Mouse (Mus musculus): ENCODE data around the gene Zbtb20.

The Zbtb20 gene

GRCm38 (mm10) chr16:43508166-43508998 is 632.7 kb downstream of the Zbtb20 start:
- in situ Hi-C loops (cut with MboI, MseI) = no loop called here

DNA sequence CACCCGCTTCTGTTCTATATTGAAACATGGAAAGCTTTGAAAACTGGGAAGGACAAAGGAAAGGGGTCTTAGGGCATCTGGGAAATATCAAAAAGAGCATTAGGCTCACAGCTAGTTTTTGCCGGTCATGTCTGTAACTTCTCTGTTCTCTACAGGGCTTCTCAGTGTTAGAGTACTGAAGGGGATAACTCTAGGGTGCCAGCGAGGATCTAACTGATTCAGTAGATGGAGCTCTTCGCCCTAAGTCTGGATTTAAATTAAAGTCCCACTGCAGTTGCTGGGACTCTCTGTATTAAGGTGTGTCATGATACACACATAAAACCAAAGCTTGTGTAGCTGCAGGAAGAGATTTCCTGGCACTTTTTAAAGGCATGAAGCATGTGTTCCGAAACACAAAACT is 634.8 kb downstream of the Zbtb20 start:
- in situ Hi-C loops (cut with MboI, MseI) = no loop called here

- in situ Hi-C loops (cut with MboI, MseI) = no loop called here
Measured at GRCm38 (mm10) chr16:43511531-43511930, 635.9 kb downstream of the Zbtb20 start.

DNA sequence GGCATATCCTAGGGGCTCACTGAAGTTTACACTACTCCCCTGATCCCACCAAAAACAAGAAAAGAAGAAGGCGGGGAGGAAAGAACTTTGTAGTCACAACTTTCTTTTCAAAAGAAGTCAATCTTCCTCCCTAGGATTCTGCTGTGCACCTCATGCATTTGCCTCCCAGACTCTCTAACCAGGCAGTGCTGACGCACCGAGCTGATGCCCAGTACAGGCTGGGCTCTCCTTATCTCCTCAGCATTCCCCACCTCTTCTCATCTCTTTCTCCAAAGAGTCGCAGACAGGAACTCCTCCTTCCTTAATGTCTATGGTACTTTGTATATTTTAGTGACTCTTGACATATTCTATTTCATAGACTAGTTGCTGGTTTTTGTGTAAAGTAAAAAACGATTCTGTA is 638.3 kb downstream of the Zbtb20 start:
- in situ Hi-C loops (cut with MboI, MseI) = no loop called here

- in situ Hi-C loops (cut with MboI, MseI) = no loop called here
Measured at GRCm38 (mm10) chr16:43515538-43515937, 639.9 kb downstream of the Zbtb20 start.

DNA sequence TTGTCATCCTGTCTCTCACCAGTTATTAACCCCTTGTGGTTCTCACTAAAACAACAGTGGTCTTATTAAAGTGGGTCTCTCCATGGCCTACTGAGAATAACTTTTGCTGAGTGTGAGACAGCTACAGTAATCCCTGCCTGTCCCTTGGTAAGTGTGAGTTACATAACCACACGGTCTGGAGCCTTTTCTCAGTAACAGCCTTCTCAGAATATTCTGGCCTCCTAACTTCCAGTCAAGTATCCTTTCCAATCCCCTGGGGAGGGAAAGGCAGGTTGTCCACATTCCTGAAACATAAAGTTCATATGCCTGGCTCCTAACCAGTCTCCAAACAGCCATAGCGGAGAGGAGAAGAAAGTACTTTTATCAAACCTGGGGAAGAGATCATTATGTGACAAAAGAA is 644.6 kb downstream of the Zbtb20 start:
- in situ Hi-C loops (cut with MboI, MseI) = no loop called here

DNA sequence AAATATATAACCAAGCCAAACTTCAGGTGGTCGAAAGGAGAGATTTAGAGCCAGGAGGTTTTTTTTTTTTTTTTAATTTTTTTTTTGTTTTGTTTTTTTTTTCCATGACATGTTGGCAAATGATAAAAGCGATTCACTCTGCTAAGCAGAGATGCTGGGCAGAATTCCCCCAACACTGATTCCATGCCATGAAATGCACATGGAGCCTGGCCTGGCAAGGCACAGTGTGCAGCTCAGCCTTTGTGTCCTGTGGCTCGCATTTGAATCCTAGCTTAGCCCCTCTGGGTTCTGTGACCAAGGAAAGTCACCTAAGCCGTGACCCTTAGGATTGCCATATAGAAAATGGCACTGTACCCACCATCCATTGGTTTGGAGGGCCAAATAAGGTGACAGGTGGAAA is 646.8 kb downstream of the Zbtb20 start:
- in situ Hi-C loops (cut with MboI, MseI) = no loop called here

DNA sequence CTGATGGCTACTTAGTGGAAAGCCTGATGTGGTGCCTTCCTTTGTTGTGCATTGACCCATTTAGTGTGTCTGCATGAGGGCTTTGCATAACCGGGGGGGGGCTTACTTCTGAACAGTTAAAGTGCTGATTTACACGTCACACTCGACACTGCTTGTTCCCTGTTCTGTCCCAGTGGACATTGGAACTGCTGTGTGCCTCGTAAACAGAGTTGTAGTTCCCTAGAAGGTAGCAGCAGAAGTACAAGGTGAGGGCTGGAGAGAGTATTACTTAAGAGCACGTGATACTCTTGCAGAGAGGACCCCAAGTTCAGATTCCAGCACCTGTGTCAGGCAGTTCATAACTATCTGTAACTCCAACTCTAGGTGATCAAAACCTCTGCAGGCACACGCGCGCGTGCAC is 648.5 kb downstream of the Zbtb20 start:
- in situ Hi-C loops (cut with MboI, MseI) = no loop called here

- in situ Hi-C loops (cut with MboI, MseI) = no loop called here
Measured at GRCm38 (mm10) chr16:43525624-43526023, 649.9 kb downstream of the Zbtb20 start.

GRCm38 (mm10) chr16:43528300-43528699 is 652.6 kb downstream of the Zbtb20 start:
- in situ Hi-C loops (cut with MboI, MseI) = no loop called here

DNA sequence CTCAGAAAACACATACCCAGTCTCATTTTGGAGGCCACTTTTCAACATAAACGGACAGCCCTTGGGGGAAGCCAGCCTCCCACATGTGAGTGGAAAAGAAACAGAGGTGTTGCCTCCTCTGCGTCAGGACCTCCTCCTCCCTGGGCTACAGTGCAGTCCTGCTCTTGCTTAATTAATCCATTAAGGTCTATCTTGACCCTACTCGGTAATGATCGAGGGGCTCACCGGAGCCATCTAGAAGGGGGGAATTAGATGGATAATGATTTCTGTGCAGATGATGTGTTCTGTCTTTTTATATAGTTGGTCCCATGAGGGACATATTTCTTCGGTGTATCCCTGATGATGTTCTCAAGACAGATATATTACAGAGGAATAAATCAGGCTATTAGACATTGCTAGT is 655.6 kb downstream of the Zbtb20 start:
- in situ Hi-C loops (cut with MboI, MseI) = no loop called here

GRCm38 (mm10) chr16:43534103-43534502 is 658.4 kb downstream of the Zbtb20 start:
- in situ Hi-C loops (cut with MboI, MseI) = no loop called here

DNA sequence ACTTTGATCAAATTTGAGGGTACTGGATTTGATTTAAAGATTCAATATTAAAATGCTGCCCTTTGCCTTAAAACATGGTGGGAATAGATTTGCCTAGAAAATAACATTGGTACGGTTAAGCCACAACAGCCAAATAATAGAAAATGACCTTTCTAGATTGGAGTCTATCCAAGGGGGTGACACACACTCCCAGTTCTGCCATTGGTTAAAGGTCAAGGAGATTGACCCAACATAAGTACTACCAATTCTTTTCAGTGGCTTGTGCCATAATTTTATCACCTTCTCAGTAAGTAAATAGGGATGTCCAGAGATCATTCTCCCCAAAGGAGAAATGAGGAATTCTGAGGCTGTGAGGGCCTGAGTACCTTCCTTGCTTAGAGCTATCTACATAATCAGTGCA is 660.2 kb downstream of the Zbtb20 start:
- in situ Hi-C loops (cut with MboI, MseI) = loop anchor here (5.0 kb wide), 1 partner anchor 196 kb away; no protein-coding TSS in a partner anchor

GRCm38 (mm10) chr16:43537163-43537562 is 661.5 kb downstream of the Zbtb20 start:
- in situ Hi-C loops (cut with MboI, MseI) = loop anchor here (5.0 kb wide), 1 partner anchor 195 kb away; no protein-coding TSS in a partner anchor

- in situ Hi-C loops (cut with MboI, MseI) = loop anchor here (5.0 kb wide), 1 partner anchor 193 kb away; no protein-coding TSS in a partner anchor
Measured at GRCm38 (mm10) chr16:43539659-43540096, 664.0 kb downstream of the Zbtb20 start.

DNA sequence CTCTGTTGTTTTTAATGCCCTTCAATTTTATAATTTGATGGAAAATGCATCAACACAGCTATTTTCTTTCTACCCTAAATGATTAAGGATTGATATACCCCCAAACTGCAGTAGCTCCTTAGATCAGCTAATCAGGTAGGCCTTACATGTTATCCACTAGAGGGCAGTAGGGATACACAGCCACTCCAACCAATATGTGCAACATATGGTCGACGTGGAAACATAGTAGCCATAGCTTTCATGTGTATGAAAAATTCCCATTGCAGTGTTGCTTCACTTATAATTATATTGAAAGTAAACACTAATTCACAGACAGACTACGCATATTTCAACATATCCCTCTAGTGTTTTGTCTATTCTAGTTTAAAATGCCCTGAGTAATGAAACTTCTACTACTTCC is 664.4 kb downstream of the Zbtb20 start:
- in situ Hi-C loops (cut with MboI, MseI) = no loop called here

DNA sequence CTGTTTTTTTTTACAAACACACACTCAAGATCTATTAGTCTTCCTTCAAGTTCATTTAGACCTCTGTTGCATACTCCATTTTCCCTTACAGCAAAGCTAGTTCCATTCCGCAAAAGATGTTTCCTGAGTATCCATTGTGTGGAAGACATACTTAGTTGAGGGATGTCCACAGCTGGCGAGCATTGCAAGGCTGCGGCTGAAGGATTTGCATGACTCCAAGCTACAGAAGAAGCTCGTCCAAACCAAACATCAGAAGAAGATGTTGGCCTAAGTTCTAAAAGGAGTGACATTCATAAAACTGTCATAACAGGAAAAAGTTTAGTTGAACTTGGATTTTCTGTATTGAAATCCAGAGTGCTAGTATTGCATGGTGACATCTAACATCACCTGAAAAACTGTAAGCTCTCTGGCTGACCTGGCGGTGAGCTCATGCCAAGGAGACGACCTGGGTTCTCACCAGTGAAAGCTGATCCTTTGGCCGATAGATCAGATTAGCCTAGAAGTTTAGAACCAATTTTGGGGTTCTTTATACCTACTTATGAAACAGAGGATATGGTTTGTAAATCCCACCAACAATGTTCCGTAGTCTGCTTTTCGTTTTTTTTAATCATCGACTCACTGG is 665.0 kb downstream of the Zbtb20 start:
- in situ Hi-C loops (cut with MboI, MseI) = no loop called here

GRCm38 (mm10) chr16:43545261-43545660 is 669.6 kb downstream of the Zbtb20 start:
- in situ Hi-C loops (cut with MboI, MseI) = loop anchor here (5.0 kb wide), 1 partner anchor 42 kb away; no protein-coding TSS in a partner anchor

- in situ Hi-C loops (cut with MboI, MseI) = loop anchor here (5.0 kb wide), 1 partner anchor 40 kb away; no protein-coding TSS in a partner anchor
Measured at GRCm38 (mm10) chr16:43547323-43548180, 671.9 kb downstream of the Zbtb20 start.

GRCm38 (mm10) chr16:43548774-43549173 is 673.1 kb downstream of the Zbtb20 start:
- in situ Hi-C loops (cut with MboI, MseI) = loop anchor here (5.0 kb wide), 1 partner anchor 39 kb away; no protein-coding TSS in a partner anchor

DNA sequence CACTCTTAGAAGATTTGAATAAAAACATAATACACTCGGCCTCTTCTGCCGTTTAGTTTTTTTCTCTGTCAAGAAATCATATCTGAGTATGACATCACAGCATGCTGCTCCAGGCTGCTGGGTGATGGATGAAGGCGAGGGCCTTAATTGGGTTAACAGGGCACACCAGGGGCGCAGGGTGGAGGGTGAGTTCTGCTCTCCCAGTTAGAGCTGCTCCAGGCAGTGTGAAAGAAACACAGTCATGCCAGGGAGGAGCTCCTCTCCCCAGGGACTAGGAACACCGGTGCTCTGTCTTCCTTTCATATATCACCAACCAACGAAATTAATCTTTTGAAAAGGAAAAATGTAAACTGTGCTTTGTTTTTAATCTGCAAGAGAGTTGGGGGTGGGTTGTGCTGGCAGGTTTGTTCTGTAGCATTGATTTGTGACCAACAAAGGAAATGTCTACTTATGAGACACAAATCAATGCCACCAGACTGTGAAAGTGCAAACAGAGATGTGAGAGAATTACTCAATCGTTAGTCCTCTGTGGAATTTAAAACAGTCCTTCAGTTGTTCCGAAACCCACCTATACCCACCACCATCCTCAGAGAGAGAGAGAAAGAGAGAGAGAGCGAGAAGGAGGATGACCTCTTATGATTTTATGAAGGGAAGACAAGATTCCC is 673.9 kb downstream of the Zbtb20 start:
- in situ Hi-C loops (cut with MboI, MseI) = loop anchor here (5.0 kb wide), 1 partner anchor 38 kb away; no protein-coding TSS in a partner anchor

Data from T-helper 1 cell (primary cell).